Mouse (Mus musculus) lung, postnatal 14 days (tissue): ENCODE measurements around the gene Mum1.

Experiments used
- DNase-seq: peaks from one replicate; pipeline ENCODE4 v3.0.0; 2021

Gene Mum1

GRCm38 (mm10) chr10:80273847-80274246, 47.6 kb downstream of the Mum1 start:
- DNase-seq = no peak

DNA sequence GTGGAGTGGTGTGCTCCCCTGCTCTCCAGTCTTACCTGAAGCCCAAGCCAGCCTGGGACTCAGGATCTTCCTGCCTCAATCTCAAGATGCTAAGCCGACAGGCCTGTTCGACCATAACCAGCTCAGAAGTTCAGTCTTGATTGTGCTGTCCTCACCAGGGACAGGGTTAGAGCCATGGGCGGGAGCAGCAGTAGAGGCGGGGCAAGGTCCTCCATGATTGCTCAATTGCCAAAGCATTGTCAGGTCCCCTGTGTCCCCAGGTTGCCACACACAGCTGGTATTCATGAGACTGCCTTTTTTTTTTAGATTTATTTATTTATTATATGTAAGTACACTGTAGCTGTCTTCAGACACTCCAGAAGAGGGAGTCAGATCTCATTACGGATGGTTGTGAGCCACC, 50.0 kb downstream of the Mum1 start:
- DNase-seq = no peak

GRCm38 (mm10) chr10:80278390-80278789, 52.2 kb downstream of the Mum1 start:
- no peak for DNase-seq

- no peak for DNase-seq
Measured at GRCm38 (mm10) chr10:80279273-80279672, 53.0 kb downstream of the Mum1 start.

DNA sequence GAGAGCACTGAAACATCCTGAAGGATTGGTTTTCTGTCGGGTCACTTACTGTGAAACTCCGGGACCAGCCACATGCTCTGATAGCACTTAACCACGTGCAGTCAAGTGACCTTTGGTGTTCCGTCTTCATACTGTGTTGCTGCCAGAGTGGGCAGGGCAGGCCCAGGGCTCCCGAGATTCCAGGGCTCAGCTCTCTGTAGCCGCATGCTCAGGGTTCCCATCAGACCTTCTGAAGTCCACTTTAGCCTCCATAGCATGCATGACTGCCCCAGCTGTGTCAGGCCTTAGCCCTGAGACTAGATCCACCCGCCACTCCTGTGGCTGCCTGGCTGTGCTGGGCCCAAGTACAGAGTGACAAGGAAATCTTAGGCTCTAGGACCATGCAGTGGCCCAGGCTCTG, 55.1 kb downstream of the Mum1 start:
- no peak for DNase-seq

GRCm38 (mm10) chr10:80281921-80282371, 55.7 kb downstream of the Mum1 start:
- DNase-seq = peak; percentile 69

- DNase-seq = no peak
Measured at GRCm38 (mm10) chr10:80282481-80283441, 56.5 kb downstream of the Mum1 start.

- no peak for DNase-seq
Measured at GRCm38 (mm10) chr10:80285222-80286070, 59.2 kb downstream of the Mum1 start.

DNA sequence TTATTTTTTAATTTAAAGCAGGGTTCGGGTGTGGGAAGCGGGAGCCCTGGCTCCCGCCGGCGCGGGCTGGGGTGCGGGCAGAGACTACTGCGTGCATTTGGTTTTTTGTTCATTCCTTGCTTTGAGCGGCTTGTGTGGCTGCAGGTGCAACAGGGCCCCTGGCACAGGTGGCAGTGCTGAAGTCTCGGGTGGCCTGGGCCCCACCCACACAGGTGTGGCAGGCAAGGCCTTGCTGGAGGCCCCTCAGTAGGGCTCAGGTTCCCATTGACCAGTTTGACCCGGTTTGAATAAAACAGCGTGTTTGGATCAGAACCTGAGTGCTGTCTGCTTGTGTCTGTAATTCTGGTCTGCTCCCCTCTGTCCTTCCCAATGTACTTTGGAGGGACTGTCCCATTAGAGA, 61.9 kb downstream of the Mum1 start:
- DNase-seq = no peak

GRCm38 (mm10) chr10:80288657-80289056, 62.4 kb downstream of the Mum1 start:
- DNase-seq = no peak

DNA sequence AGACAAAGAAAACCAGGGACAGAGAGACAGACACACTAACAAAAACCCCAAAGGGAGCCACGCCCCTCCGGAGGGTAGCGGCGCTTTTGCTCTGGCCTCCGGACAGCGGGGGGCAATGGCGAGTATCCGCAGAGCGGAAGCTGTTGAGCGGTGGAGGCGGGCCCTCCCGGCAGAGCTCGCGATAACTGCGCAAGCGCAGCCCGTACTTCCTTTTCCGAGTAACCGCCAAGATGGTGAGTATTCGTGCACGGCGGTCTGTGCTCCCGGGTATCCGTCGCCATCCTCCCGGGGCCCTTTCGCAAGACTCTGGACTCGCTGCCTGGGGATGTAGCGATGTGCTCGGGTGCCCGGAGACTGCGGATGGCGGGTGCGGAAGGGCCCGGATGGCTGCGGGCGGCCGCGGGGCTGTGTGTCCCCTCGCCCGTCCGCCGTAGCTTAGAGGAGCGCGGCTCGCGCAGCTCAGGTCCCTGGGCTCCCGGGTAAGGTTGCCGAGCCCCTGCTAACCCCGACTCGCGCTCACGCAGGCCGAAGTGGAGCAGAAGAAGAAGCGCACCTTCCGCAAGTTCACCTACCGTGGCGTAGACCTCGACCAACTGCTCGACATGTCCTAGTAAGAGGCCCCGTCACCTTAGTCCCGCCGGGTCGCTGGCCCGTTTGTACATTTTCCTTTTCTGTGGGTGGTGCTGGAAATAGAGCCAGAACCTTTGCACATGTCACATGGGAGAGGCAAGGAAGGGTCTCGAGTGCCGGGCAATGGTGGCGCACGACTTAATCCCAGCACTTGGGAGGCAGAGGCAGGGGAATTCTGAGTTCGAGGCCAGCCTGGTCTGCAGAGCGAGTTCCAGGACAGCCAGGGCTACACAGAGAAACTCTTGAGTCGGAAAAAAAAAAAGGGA, 66.3 kb downstream of the Mum1 start, which contains the start of gene Rps15:
Gene Rps15 (plus strand): TSS at position 203 of the 896 bp plus-strand sequence.
- peak; percentile 96 for DNase-seq

GRCm38 (mm10) chr10:80293325-80293724, 67.1 kb downstream of the Mum1 start:
- no peak for DNase-seq
